Mouse (Mus musculus) gastrocnemius, postnatal 10 days (tissue): ENCODE data around the gene Trim15. TPM values are rescaled to one million over a fixed set of nuclear protein-coding genes. Genes with fewer than 3 reads are reported as not detected.

Experiments
- DNase-seq: peaks from one replicate; pipeline ENCODE4 v3.0.0; 2021; ENCODE audit warnings: mixed read lengths
- total RNA-seq, 2 experiments: library from RNA; stranded (reverse); gene quantifications; 2 replicates each; pipeline ENCODE4 v1.2.3; 2021

Gene Trim15
- total RNA-seq, 2 experiments from 2014 or later = not detected

DNA sequence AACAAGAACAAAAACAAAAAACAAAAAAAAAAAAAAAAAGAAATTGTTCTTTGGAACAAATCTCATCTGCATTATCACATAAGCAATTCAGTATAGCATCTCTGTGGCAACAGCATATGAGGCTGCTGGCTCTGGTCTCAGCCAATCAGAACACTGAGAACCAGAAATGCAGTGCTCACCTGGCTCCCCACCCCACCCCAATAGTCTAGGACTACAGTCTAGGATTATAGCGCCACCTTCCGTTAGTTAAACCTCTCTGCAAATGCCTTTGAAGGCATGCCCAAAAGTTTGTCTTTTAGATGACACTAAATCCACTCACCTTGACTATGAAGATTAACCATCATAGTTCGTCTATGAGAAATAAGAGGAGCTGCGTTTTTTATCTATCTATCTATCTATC, 41.5 kb downstream of the Trim15 start:
- no peak for DNase-seq

DNA sequence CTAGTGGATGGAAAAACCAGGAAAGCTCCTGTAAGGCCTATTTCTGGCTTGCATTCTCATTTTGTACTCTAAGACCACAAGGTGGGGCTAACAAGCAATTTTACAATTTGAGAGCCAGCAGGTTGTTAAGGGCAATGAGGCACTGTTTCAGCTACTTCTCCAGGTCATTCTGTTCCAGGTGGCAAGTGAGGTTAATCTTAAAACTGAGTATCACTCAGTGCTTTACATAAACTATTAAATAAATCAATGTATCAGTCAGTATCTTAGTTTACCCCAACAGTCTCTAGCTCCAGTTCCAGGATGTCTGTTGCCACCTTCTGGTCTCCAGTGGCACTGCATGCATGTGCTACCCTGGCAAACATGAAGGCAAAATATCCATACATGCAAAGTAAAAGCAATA, 43.0 kb downstream of the Trim15 start:
- DNase-seq = peak; percentile 36

DNA sequence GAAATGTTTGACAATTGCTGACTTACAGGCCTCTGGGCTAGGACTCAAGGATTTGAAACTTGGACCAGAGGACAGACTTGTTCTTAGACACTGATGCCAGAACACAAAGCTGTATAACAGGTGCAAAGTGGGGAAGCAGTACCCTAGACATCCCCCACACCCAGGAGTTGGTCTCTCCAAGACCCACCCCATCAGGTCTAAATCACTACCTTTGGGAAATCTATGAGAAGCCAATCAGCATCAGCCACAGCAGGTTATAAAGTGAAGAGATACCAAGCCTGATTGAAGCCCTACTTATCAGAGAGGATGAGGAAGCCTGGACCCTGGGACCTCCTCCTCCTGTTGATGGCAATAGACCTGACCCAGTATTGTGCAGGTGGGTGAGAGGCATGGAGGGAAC, 55.1 kb downstream of the Trim15 start, which contains the start of gene H2-M10.6:
H2-M10.6 (plus strand) TSS at position 301 of the 400 bp plus-strand sequence.
- DNase-seq = no peak

Other genes with a start within 250 kb of the Trim15 start
- not detected for gene H2-M9, start 224.5 kb downstream of the Trim15 start, total RNA-seq
- gene H2-M1, start 195.0 kb downstream of the Trim15 start, total RNA-seq = not detected
- gene H2-M10.5, start 94.3 kb downstream of the Trim15 start, total RNA-seq = not detected
- gene H2-M10.6, start 55.0 kb downstream of the Trim15 start, total RNA-seq = not detected
- gene Trim26, start 30.1 kb downstream of the Trim15 start, total RNA-seq = 10 to 100 TPM; 15.0 to 19.2 TPM
- gene Trim10, start 2.4 kb upstream of the Trim15 start, total RNA-seq = 1 to 10 TPM in 1 of 2 experiments, not detected in 1; 1.7 TPM
- not detected for gene Trim40, start 22.9 kb upstream of the Trim15 start, total RNA-seq
- not detected for gene Trim31, start 30.9 kb upstream of the Trim15 start, total RNA-seq
- under 1 TPM in 1 of 2 experiments, not detected in 1; 0.47 TPM for gene Rnf39, start 75.7 kb upstream of the Trim15 start, total RNA-seq
- 10 to 100 TPM; 62.6 to 63.5 TPM for gene Ppp1r11, start 84.5 kb upstream of the Trim15 start, total RNA-seq
- gene Znrd1, start 91.3 kb upstream of the Trim15 start, total RNA-seq = 10 to 100 TPM; 19.6 to 23.2 TPM
- 1 to 10 TPM; 7.5 to 9.4 TPM for gene Znrd1as, start 91.4 kb upstream of the Trim15 start, total RNA-seq
- gene 2410137M14Rik, start 114.0 kb upstream of the Trim15 start, total RNA-seq = not detected
- gene H2-M5, start 122.3 kb upstream of the Trim15 start, total RNA-seq = under 1 TPM in 1 of 2 experiments, not detected in 1; 0.18 TPM
- gene Zfp57, start 134.0 kb upstream of the Trim15 start, total RNA-seq = 1 to 10 TPM; 1.9 to 4.5 TPM
- gene Mog, start 156.2 kb upstream of the Trim15 start, total RNA-seq = not detected
- 10 to 100 TPM; 12.8 to 20.1 TPM for gene Gabbr1, start 178.8 kb upstream of the Trim15 start, total RNA-seq
- gene Olfr90, start 221.3 kb upstream of the Trim15 start, total RNA-seq = not detected
- gene Olfr91, start 231.1 kb upstream of the Trim15 start, total RNA-seq = not detected